Mouse (Mus musculus) cortical plate, adult 2 months (tissue): ENCODE measurements around the gene Fam189a1. TPM values are rescaled to one million over a fixed set of nuclear protein-coding genes. Genes with fewer than 3 reads are reported as not detected.

ENCODE experiments used
- H3K27ac ChIP-seq: fragments of 200-500 bp; 2 replicates; pipeline ENCODE4 v1.5.1; 2012; ENCODE audit warnings: low read length, control low read depth, inconsistent platforms; ENCODE audit not compliant: insufficient read depth
- H3K4me1 ChIP-seq: fragments of 200-500 bp; 2 replicates; pipeline ENCODE4 v1.6.1; 2011; ENCODE audit warnings: low read length; ENCODE audit not compliant: control insufficient read depth, insufficient read depth
- H3K4me3 ChIP-seq: fragments of 200-500 bp; 2 replicates; pipeline ENCODE4 v1.5.1; 2011; ENCODE audit warnings: mild to moderate bottlenecking, low read length, control low read depth; ENCODE audit not compliant: insufficient read depth
- CTCF ChIP-seq: fragments of 200-500 bp; IDR thresholded peaks from 2 replicates; pipeline ENCODE4 v1.5.1; 2011; ENCODE audit warnings: mild to moderate bottlenecking, control low read depth, low read length; ENCODE audit not compliant: insufficient read depth; ENCODE audit errors: extremely low read depth
- POLR2A ChIP-seq: fragments of 200-500 bp; IDR thresholded peaks from 2 replicates; pipeline ENCODE4 v1.6.1; 2011; ENCODE audit warnings: mild to moderate bottlenecking, low read length, control low read depth; ENCODE audit not compliant: insufficient read depth; ENCODE audit errors: extremely low read depth
- polyA plus RNA-seq: library from polyadenylated mRNA; depleted of rRNA; stranded (reverse); fragments of >200 nt; gene quantifications from 2 replicates; pipeline ENCODE4 v1.2.3, GENCODE M21; 2012

The Fam189a1 gene
- polyA plus RNA-seq, 1 experiment: 61.3 TPM

GRCm38 (mm10) chr7:64906955-64907354, 249.4 kb downstream of the Fam189a1 start:
- Histone ChIP-seq H3K4me1 (peaks cover 6% of the 10 kb centered on the region), H3K4me3 (no peak overlapping the region), H3K27ac (no peak overlapping the region)
- TF ChIP-seq CTCF: no peak
- no peak for TF ChIP-seq POLR2A

- Histone ChIP-seq H3K27ac (no peak overlapping the region), H3K4me1 (no peaks in the 10 kb centered on the region; the same call in 1 of the 2 replicates), H3K4me3 (no peak overlapping the region)
- TF ChIP-seq POLR2A (no peak), CTCF (no peak)
These were observed 250.9 kb downstream of the Fam189a1 start for GRCm38 (mm10) chr7:64905506-64905905.

- TF ChIP-seq CTCF: no peak
- TF ChIP-seq POLR2A: no peak
- H3K27ac ChIP-seq: no peak overlapping the region
- no peak overlapping the region for H3K4me3 ChIP-seq
- H3K4me1 ChIP-seq: no peaks in the 10 kb centered on the region; the same call in 1 of the 2 replicates
These were observed 256.1 kb downstream of the Fam189a1 start for GRCm38 (mm10) chr7:64900249-64900648.

GRCm38 (mm10) chr7:64896587-64896986, 259.8 kb downstream of the Fam189a1 start:
- TF ChIP-seq CTCF (no peak), POLR2A (no peak)
- H3K4me1 ChIP-seq: no peaks in the 10 kb centered on the region; the same call in 1 of the 2 replicates
- no peak overlapping the region for H3K4me3 ChIP-seq
- H3K27ac ChIP-seq: no peak overlapping the region

GRCm38 (mm10) chr7:64895685-64896101, 260.7 kb downstream of the Fam189a1 start:
- TF ChIP-seq CTCF: no peak
- TF ChIP-seq POLR2A: no peak
- Histone ChIP-seq H3K4me1 (no peaks in the 10 kb centered on the region; the same call in 1 of the 2 replicates), H3K27ac (no peak overlapping the region), H3K4me3 (no peak overlapping the region)

GRCm38 (mm10) chr7:64891139-64891538, 265.2 kb downstream of the Fam189a1 start:
- no peak overlapping the region for H3K27ac ChIP-seq
- no peak for TF ChIP-seq CTCF
- no peak for TF ChIP-seq POLR2A

GRCm38 (mm10) chr7:64889919-64890318, 266.5 kb downstream of the Fam189a1 start:
- TF ChIP-seq CTCF (no peak), POLR2A (no peak)
- Histone ChIP-seq H3K4me3 (no peak overlapping the region), H3K4me1 (peaks cover 8% of the 10 kb centered on the region), H3K27ac (no peak overlapping the region)

More at GRCm38 (mm10) chr7:64891139-64891538, 265.2 kb downstream of the Fam189a1 start:
- peaks cover 4% of the 10 kb centered on the region for H3K4me1 ChIP-seq
- no peak overlapping the region for H3K4me3 ChIP-seq

- Histone ChIP-seq H3K27ac (no peak overlapping the region), H3K4me3 (no peak overlapping the region), H3K4me1 (peaks cover 8% of the 10 kb centered on the region)
- no peak for TF ChIP-seq CTCF
- TF ChIP-seq POLR2A: no peak
These were observed 272.0 kb downstream of the Fam189a1 start for GRCm38 (mm10) chr7:64884187-64884862.

GRCm38 (mm10) chr7:64882243-64882642, 274.1 kb downstream of the Fam189a1 start:
- TF ChIP-seq POLR2A (no peak), CTCF (no peak)
- Histone ChIP-seq H3K4me3 (no peak overlapping the region), H3K4me1 (peaks cover 8% of the 10 kb centered on the region), H3K27ac (no peak overlapping the region)

- peaks cover 5% of the 10 kb centered on the region; the same call in 1 of the 2 replicates for H3K4me1 ChIP-seq
- no peak overlapping the region for H3K4me3 ChIP-seq
- no peak overlapping the region for H3K27ac ChIP-seq
- no peak for TF ChIP-seq CTCF
- TF ChIP-seq POLR2A: no peak
These were observed 275.0 kb downstream of the Fam189a1 start for GRCm38 (mm10) chr7:64881387-64881786.
